Mouse (Mus musculus) limb, embryonic 11.5 days (tissue): ENCODE data around the gene Hmgcs1. TPM values are rescaled to one million over a fixed set of nuclear protein-coding genes. Genes with fewer than 3 reads are reported as not detected.

Experiments
- ATAC-seq: fragments of 200-750 bp; cut with Nextera tagmentation; 2 replicates; pipeline ENCODE4 v1.8.0; 2017; ENCODE audit warnings: low read depth; ENCODE audit not compliant: insufficient number of reproducible peaks, low FRiP score, low TSS enrichment
- DNase-seq: peaks from one replicate; pipeline ENCODE4 v3.0.0-alpha.2; 2015; ENCODE audit warnings: low spot score
- H3K27ac ChIP-seq: fragments of 300-500 bp; sonication (generic); replicated peaks from 2 replicates; pipeline ENCODE4 v1.5.1; 2014; ENCODE audit warnings: low read depth, mild to moderate bottlenecking, low read length
- H3K27me3 ChIP-seq: fragments of 300-500 bp; sonication (generic); 2 replicates; pipeline ENCODE4 v1.6.1; 2014; ENCODE audit warnings: mild to moderate bottlenecking, low read length, mixed read lengths; ENCODE audit not compliant: control insufficient read depth, insufficient read depth
- H3K36me3 ChIP-seq: fragments of 300-500 bp; sonication (generic); 2 replicates; pipeline ENCODE4 v1.6.1; 2014; ENCODE audit warnings: mild to moderate bottlenecking, low read length, moderate library complexity, mixed read lengths; ENCODE audit not compliant: control insufficient read depth, insufficient read depth
- H3K4me1 ChIP-seq: fragments of 300-500 bp; sonication (generic); 2 replicates; pipeline ENCODE4 v1.6.1; 2014; ENCODE audit warnings: low read length, mixed read lengths; ENCODE audit not compliant: control insufficient read depth, insufficient read depth
- H3K4me2 ChIP-seq: fragments of 300-500 bp; sonication (generic); 2 replicates; pipeline ENCODE4 v1.6.1; 2014; ENCODE audit warnings: low read depth, mild to moderate bottlenecking, moderate library complexity; ENCODE audit not compliant: severe bottlenecking
- H3K4me3 ChIP-seq: fragments of 300-500 bp; sonication (generic); 2 replicates; pipeline ENCODE4 v1.5.1; 2014; ENCODE audit warnings: low read depth, low read length
- H3K9ac ChIP-seq: fragments of 300-500 bp; sonication (generic); 2 replicates; pipeline ENCODE4 v1.6.1; 2014; ENCODE audit warnings: mild to moderate bottlenecking, low read length
- H3K9me3 ChIP-seq: fragments of 300-500 bp; sonication (generic); 2 replicates; pipeline ENCODE4 v1.6.1; 2016; ENCODE audit warnings: low read length; ENCODE audit not compliant: control insufficient read depth
- WGBS: fragments of 180-500 bp; shearing (Covaris S2); extraction: QIAGEN DNeasy Blood & Tissue Kit; methylation state at CpG from one replicate; pipeline ENCODE4 v1.1.7; 2014; 5-methylcytosine and 5-hydroxymethylcytosine counted together
- polyA plus RNA-seq: library from polyadenylated mRNA; unstranded; fragments of >200 nt; fragmentation: Nextera tagmentation; extraction: Ambion mirVana; gene quantifications from 2 replicates; pipeline ENCODE4 v1.2.1, GENCODE M21; 2014

Gene Hmgcs1
- polyA plus RNA-seq = 212 and 221 TPM in 2 replicates

DNA sequence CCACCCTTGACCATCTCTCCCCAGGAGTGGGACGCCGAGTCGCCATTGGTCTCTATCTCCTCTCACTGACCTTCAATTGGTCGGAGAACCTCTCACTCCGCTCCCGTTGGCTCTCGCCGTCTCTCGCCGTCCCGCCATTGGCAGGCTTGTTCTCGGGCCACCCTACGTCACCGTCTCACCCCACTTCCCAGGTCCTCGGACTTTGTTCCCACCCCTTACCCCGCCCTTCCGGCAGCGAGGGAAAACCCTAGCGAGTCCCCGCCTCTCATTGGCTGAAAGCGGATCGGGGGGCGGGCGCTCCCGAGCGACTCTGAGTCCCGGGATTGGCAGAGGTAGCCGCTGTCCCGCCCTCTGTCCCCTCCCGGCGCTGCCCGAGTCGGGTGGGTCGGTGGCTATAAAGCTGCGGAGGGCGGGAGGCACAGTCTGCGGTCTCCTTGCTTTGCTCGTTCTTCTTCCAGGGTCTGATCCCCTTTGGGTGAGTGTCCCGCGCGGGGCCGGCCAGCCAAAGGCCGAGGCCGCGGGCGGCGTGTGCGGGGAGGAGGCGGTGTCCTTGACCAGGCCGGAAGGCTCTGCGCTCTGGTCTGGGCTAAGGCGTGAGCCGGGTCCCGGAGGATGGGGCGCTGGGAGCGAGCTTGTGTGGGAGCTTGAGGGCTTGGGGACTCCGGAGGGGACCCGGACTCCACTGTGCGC, at the start of gene Hmgcs1:
Gene Hmgcs1, plus strand, starts transcription at position 341 of the 690 bp plus-strand sequence.
- Histone ChIP-seq H3K27ac (peak within 1 kb of the TSS; percentile 88), H3K36me3 (no peaks in the 10 kb centered on the region), H3K4me2 (peak within 1 kb of the TSS; percentile 76), H3K27me3 (no peaks in the 10 kb centered on the region), H3K9me3 (no peaks in the 10 kb centered on the region), H3K4me1 (no peaks in the 10 kb centered on the region), H3K4me3 (peak within 1 kb of the TSS; percentile 93), H3K9ac (peak within 1 kb of the TSS; percentile 84)
- ATAC-seq (peak; percentile 100), DNase-seq (peak; percentile 100)
- under 1% methylated on average over 59 of the region's 59 CpGs for WGBS

- Histone ChIP-seq H3K9ac (no peak overlapping the region), H3K36me3 (no peaks in the 10 kb centered on the region), H3K4me1 (no peaks in the 10 kb centered on the region), H3K4me3 (no peak overlapping the region), H3K27me3 (no peaks in the 10 kb centered on the region), H3K9me3 (no peaks in the 10 kb centered on the region), H3K27ac (no peak overlapping the region), H3K4me2 (no peak overlapping the region)
- ATAC-seq (no peak), DNase-seq (no peak)
- 41% methylated on average over 4 of the region's 4 CpGs for WGBS
Observed at GRCm38 (mm10) chr13:119640504-119640903, 49.7 kb upstream of the Hmgcs1 start.

DNA sequence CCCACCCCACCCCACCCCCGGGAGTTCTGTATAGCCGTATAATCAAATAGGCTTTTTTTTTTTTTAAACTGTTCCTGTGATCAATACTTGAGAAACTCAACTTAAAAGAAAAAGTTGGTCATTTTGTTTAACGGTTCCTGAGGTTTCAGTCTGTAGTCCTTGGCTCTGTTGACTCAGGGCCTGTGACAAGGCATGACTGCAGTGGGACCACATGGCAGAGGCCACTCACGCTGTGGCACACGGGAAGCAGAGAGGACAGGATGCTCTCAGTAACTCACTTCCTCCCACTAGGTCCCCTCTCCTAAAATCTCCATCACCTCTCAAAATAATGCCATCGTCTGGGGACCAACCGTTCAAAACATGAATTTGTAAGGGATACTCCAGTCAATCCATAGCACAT, 49.0 kb upstream of the Hmgcs1 start:
- WGBS = 79% methylated on average over 7 of the region's 7 CpGs
- DNase-seq = no peak
- H3K36me3 ChIP-seq = no peaks in the 10 kb centered on the region
- no peaks in the 10 kb centered on the region for H3K4me1 ChIP-seq
- H3K4me2 ChIP-seq = no peak overlapping the region
- H3K4me3 ChIP-seq = no peak overlapping the region
- H3K27me3 ChIP-seq = no peaks in the 10 kb centered on the region
- no peak overlapping the region for H3K27ac ChIP-seq
- no peak for ATAC-seq
- no peaks in the 10 kb centered on the region for H3K9me3 ChIP-seq
- H3K9ac ChIP-seq = no peak overlapping the region

DNA sequence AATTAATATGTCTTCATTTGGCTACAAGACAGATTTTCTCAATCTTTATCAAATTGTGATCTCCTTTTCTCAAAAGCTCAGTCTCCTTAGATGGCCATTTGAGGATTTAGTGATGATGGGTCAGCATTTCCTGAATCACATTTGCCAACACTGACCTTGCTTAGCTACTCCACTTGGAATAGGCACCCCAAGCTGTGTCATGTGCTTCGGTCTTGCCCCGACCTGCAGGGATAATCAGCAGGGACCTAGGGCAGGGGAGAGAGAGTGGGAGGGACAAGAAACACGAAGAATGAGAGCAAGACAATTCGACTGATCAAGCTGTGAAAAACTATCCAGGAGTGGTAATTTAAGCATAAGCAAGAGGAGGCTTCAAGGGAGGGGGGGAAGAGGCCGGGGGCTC, 45.4 kb upstream of the Hmgcs1 start:
- WGBS = 71% methylated on average over 5 of the region's 5 CpGs
- no peaks in the 10 kb centered on the region for H3K27me3 ChIP-seq
- no peaks in the 10 kb centered on the region for H3K36me3 ChIP-seq
- H3K27ac ChIP-seq = no peak overlapping the region
- H3K4me1 ChIP-seq = no peaks in the 10 kb centered on the region
- no peak for DNase-seq
- no peak overlapping the region for H3K9ac ChIP-seq
- H3K4me3 ChIP-seq = no peak overlapping the region
- no peak for ATAC-seq
- no peak overlapping the region for H3K4me2 ChIP-seq
- no peaks in the 10 kb centered on the region for H3K9me3 ChIP-seq

DNA sequence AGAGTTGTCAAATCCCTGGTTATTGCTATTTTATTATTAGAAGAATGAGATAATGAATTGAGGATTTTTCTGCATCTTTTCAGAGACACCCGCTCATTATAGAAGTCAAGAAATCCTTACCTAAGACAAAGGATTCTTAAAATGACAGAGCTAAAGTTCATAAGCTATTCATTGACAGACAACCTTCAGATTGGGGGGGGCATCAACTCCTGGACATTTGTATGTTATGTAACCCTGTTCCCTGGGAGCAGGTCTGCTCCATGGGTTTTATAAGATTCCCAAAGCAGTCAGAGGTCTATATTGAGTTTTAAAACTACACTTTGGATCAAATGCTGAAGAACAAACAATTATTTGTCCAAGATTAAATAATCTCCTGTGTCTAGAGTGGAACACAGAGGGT, 43.7 kb upstream of the Hmgcs1 start:
- Histone ChIP-seq H3K4me1 (no peaks in the 10 kb centered on the region), H3K36me3 (no peaks in the 10 kb centered on the region), H3K27me3 (no peaks in the 10 kb centered on the region), H3K9ac (no peak overlapping the region), H3K4me2 (no peak overlapping the region), H3K9me3 (no peaks in the 10 kb centered on the region), H3K4me3 (no peak overlapping the region), H3K27ac (no peak overlapping the region)
- DNase-seq (no peak), ATAC-seq (no peak)
- WGBS = 93% methylated on average over 1 of the region's 1 CpGs

DNA sequence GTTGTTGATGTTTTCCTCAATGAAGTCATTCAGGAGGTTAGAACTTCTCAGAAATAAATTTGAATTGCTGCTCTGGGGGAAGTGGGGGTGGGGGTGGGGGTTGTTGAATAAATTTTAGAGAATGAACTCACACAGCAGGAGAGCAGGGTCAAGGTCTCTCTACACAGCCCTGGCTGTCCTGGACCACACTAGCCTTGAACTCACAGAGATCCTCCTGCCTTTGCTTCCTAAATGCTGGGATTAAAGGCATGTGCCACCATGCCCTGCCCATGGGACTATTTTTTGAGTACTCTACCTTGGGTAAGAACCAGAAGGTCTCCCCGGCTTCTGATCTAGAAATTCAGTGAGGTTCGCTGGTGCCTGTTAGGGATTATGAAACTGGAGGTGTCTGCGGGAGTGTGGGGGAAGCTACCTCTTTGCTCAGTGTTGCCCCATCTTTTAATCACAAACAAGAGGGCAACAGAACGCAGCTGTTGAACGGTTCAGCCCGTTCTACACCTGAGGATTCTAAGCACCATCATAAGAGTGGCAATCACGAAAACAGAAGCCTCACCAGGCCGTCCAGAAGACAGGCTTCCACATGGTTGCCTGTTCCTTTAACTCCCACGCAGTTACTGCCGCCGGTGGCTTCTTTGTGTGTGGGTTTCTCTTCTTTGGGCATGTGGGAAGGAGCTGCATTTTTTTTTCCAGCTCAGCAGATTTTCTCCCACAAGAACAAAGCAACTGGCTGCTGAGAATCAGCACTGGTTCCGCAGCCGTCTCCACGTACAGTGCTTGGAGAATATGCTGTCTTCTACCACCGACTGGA, 41.1 kb upstream of the Hmgcs1 start:
- ATAC-seq (no peak), DNase-seq (no peak)
- no peaks in the 10 kb centered on the region for H3K36me3 ChIP-seq
- no peaks in the 10 kb centered on the region for H3K27me3 ChIP-seq
- no peak overlapping the region for H3K27ac ChIP-seq
- H3K4me3 ChIP-seq = no peak overlapping the region
- H3K4me1 ChIP-seq = no peaks in the 10 kb centered on the region
- no peak overlapping the region for H3K9ac ChIP-seq
- H3K4me2 ChIP-seq = no peak overlapping the region
- WGBS = 78% methylated on average over 15 of the region's 15 CpGs
- H3K9me3 ChIP-seq = no peaks in the 10 kb centered on the region

- Histone ChIP-seq H3K27me3 (no peaks in the 10 kb centered on the region), H3K9ac (no peak overlapping the region), H3K4me3 (no peak overlapping the region), H3K36me3 (no peaks in the 10 kb centered on the region), H3K4me2 (no peak overlapping the region), H3K27ac (no peak overlapping the region), H3K9me3 (no peaks in the 10 kb centered on the region), H3K4me1 (no peaks in the 10 kb centered on the region)
- ATAC-seq (no peak), DNase-seq (no peak)
- WGBS = 96% methylated on average over 1 of the region's 1 CpGs
Observed at GRCm38 (mm10) chr13:119649699-119650046, 40.5 kb upstream of the Hmgcs1 start.

GRCm38 (mm10) chr13:119654734-119655133, 35.4 kb upstream of the Hmgcs1 start:
- 92% methylated on average over 2 of the region's 2 CpGs for WGBS
- no peak for DNase-seq
- H3K4me2 ChIP-seq = no peak overlapping the region
- H3K36me3 ChIP-seq = no peaks in the 10 kb centered on the region
- H3K4me3 ChIP-seq = no peak overlapping the region
- no peak overlapping the region for H3K9ac ChIP-seq
- no peaks in the 10 kb centered on the region for H3K27me3 ChIP-seq
- H3K4me1 ChIP-seq = no peaks in the 10 kb centered on the region
- H3K27ac ChIP-seq = no peak overlapping the region
- no peaks in the 10 kb centered on the region for H3K9me3 ChIP-seq
- no peak for ATAC-seq
